Mouse (Mus musculus): ENCODE results near the gene Spata45.
"Not testable (repeated sequence)": the region's sequence is repeated elsewhere in the genome, so short reads cannot be mapped to it uniquely, and the experiment has no call there.

Spata45 gene

GRCm38 (mm10) chr1:191036554-191037334 is at the start of gene Spata45:
TSS of gene Spata45 (plus strand) at chr1:191036639.
- no peak for DNase-seq (ENCODE audit: low read depth, low spot score)

- no peak for DNase-seq (ENCODE audit: low read depth, low spot score)
Measured at GRCm38 (mm10) chr1:190989437-190990082, 46.9 kb upstream of the Spata45 start.

GRCm38 (mm10) chr1:190995548-190995947 is 40.9 kb upstream of the Spata45 start:
- no peak for DNase-seq (ENCODE audit: low read depth, low spot score)

- no peak for DNase-seq (ENCODE audit: low read depth, low spot score)
Measured at GRCm38 (mm10) chr1:190996346-190996877, 40.0 kb upstream of the Spata45 start.

- DNase-seq (ENCODE audit: low read depth, low spot score): no peak
Measured at GRCm38 (mm10) chr1:190998027-190998426, 38.4 kb upstream of the Spata45 start.

- DNase-seq (ENCODE audit: low read depth, low spot score): no peak
Measured at GRCm38 (mm10) chr1:191000686-191001085, 35.8 kb upstream of the Spata45 start.

- peak; percentile 18 for DNase-seq (ENCODE audit: low read depth, low spot score)
Measured at GRCm38 (mm10) chr1:191002201-191002600, 34.2 kb upstream of the Spata45 start.

- peak; percentile 29 for DNase-seq (ENCODE audit: low read depth, low spot score)
Measured at GRCm38 (mm10) chr1:191008707-191009106, 27.7 kb upstream of the Spata45 start.

- DNase-seq (ENCODE audit: low read depth, low spot score): no peak
Measured at GRCm38 (mm10) chr1:191014271-191014670, 22.2 kb upstream of the Spata45 start.

- DNase-seq (ENCODE audit: low read depth, low spot score): no peak
Measured at GRCm38 (mm10) chr1:191019803-191020202, 16.6 kb upstream of the Spata45 start.

- DNase-seq (ENCODE audit: low read depth, low spot score): no peak
Measured at GRCm38 (mm10) chr1:191020217-191020924, 16.1 kb upstream of the Spata45 start.

- DNase-seq (ENCODE audit: low read depth, low spot score): no peak
Measured at GRCm38 (mm10) chr1:191021016-191021415, 15.4 kb upstream of the Spata45 start.

GRCm38 (mm10) chr1:191023140-191023539 is 13.3 kb upstream of the Spata45 start:
- DNase-seq (ENCODE audit: low read depth, low spot score): no peak

GRCm38 (mm10) chr1:191023806-191024205 is 12.6 kb upstream of the Spata45 start:
- DNase-seq (ENCODE audit: low read depth, low spot score): not testable (repeated sequence)

- DNase-seq (ENCODE audit: low read depth, low spot score): peak; percentile 66
Measured at GRCm38 (mm10) chr1:191025016-191026012, 11.1 kb upstream of the Spata45 start.

GRCm38 (mm10) chr1:191026021-191026713 is 10.3 kb upstream of the Spata45 start, which contains the start of gene Flvcr1:
TSS of gene Flvcr1 (minus strand) at chr1:191026158.
- DNase-seq (ENCODE audit: low read depth, low spot score): peak; percentile 99

- no peak for DNase-seq (ENCODE audit: low read depth, low spot score)
Measured at GRCm38 (mm10) chr1:191030182-191030581, 6.3 kb upstream of the Spata45 start.

GRCm38 (mm10) chr1:191030922-191031425 is 5.5 kb upstream of the Spata45 start:
- DNase-seq (ENCODE audit: low read depth, low spot score): not testable (repeated sequence)

GRCm38 (mm10) chr1:191035649-191036048 is 790 bp upstream of the Spata45 start:
- no peak for DNase-seq (ENCODE audit: low read depth, low spot score)

GRCm38 (mm10) chr1:191037999-191038398 is 1.6 kb downstream of the Spata45 start:
- DNase-seq (ENCODE audit: low read depth, low spot score): no peak
